Mouse (Mus musculus): ENCODE results near the gene Plekhg2.

GRCm38 (mm10) chr7:28350155-28350883 is 22.1 kb downstream of the Plekhg2 start, which contains the start of gene Rps16:
- peak; percentile 86 for TF ChIP-seq POLR2A (IDR thresholded peaks at IDR 0.05; ENCODE audit: insufficient read depth, low read depth, low read length)
- no peak for TF ChIP-seq CTCF (IDR thresholded peaks at IDR 0.05)
- 0 out of 2 replicates have a peak, but pooled peaks have one; percentile 57 for TF ChIP-seq EP300 (IDR thresholded peaks at IDR 0.05; ENCODE audit: insufficient read depth, low read depth, low read length)
